Mouse (Mus musculus): ENCODE data around the gene Stox2.

DNA sequence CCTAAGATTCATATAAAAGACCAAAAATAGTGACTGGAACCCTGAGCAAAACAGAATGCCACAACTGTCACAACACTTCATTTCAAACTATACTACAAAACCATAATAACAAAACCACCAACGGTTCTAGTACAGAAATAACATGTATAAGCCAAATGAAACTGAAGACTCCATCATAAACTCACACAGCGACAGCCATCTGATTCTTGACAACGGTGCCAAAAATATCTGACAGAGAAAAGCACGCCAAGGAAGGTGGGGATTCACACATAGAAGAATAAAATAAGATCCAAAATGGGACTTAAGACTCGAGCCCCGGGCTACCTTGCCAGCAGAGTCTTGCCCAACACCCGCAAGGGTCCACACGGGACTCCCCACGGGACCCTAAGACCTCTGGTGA is 300.9 kb downstream of the Stox2 start:
- TF ChIP-seq CTCF (IDR thresholded peaks at IDR 0.05; ENCODE audit: low read depth, low read length) (no peak), POLR2AphosphoS5 (IDR thresholded peaks at IDR 0.05; ENCODE audit: insufficient replicate concordance, low read depth, low read length) (no peak)

Data from G1E (cell line).